Mouse (Mus musculus): ENCODE results near the gene Serpina3f.
A peak's percentile ranks its signal among the peaks of the same experiment; 100 is the strongest.
"Not testable (repeated sequence)": the region's sequence is repeated elsewhere in the genome, so short reads cannot be mapped to it uniquely, and the experiment has no call there.

Gene Serpina3f

DNA sequence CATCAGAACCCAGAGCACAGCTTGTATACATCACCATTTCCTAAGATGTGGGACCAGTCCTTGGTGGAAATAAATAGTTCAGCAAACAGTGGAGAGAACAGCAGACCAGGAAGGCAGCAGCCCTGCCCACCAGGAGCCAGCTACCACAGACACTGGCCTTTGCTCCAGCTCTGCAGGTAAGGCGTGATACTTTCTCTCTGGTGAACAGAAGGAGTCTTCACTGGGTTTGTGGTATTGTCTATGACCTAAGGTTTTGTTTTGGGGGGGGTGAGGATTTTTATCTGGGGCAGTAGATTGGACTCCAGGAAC is at the start of gene Serpina3f:
TSS of gene Serpina3f (plus strand) at position 100 of the 309 bp plus-strand sequence.
- DNase-seq (ENCODE audit: low spot score in 2 of 2) = no peak

DNA sequence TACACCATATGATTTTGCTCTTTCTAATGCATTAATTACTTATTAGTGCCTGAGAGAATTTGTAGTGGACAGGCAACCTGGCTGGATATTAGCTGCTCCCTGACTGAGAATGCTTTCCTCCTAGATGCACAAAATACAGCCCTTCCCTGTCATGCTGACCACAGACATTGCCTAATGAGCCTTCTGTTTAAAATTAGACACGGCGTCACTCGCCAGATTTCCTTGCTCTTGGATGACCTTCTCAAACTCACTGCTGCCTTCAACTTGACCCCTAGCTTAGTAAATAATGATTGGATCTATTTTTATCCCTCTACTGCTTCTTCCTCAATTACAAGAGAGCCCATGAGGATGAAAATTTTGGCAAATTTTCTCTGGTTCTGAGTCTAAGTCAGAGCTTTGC is 39.6 kb upstream of the Serpina3f start:
- DNase-seq (ENCODE audit: low spot score in 2 of 2) = peak in 1 of 2 experiments; percentile 11

DNA sequence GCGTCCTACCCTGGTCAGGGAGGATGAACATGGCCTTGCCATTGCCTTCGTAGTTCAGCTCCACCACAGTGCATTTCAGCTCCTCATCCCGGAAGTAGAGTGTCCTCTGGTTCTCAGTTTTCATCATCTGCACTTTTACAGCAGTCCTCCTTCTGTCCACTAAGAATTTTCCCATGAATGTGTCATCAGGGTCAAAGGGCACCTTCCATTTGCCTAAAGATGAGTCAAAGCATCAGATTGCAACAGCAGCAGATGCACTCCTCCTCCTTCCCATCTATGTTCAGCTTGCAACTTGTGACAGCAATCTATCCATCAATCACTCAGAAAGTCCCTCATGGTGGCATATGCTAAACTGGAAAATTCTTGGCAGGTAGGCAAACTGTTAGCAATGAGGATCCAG is 38.7 kb upstream of the Serpina3f start:
- peak in 1 of 2 experiments; percentile 12 for DNase-seq (ENCODE audit: low spot score in 2 of 2)

DNA sequence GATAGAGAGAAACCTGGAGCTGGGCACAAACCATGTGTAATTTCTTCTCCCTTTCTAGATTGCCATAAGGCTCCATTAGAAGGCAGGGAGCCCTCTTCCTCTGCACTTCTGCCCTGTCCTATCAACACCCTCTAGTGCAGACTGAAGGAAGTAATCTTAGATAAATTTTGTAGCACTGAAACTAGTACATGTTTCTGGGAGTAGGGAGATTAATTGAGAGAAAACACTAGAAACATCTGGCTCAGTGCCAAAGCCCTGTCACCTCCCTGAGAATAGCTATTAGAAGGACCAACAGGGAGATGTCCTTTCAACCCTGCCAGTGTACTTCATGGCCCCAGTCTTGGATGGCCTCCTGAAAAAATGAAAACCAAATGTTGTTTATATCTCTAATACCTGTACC is 35.8 kb upstream of the Serpina3f start:
- peak in 1 of 2 experiments; percentile 15 for DNase-seq (ENCODE audit: low spot score in 2 of 2)

DNA sequence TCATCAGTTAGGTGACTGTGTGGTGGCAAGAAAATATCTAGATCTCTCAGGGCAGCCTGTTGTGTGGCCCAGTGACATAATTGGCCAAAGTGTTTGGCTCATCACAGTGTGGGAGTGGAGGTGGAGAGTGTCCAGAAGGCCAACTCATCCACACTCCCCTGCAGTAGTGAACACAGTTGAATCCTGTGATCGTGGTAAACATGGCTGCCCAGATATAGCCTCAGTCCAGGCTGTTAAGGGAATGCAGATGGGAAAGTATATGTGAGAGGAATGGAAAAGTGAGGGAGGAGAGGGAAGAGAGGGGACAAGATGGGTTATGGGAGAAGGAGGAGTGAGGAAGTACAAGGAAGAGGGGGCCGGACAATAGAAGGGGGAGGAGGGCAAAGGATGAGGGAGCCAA is 35.4 kb upstream of the Serpina3f start:
- no peak for DNase-seq (ENCODE audit: low spot score in 2 of 2)

DNA sequence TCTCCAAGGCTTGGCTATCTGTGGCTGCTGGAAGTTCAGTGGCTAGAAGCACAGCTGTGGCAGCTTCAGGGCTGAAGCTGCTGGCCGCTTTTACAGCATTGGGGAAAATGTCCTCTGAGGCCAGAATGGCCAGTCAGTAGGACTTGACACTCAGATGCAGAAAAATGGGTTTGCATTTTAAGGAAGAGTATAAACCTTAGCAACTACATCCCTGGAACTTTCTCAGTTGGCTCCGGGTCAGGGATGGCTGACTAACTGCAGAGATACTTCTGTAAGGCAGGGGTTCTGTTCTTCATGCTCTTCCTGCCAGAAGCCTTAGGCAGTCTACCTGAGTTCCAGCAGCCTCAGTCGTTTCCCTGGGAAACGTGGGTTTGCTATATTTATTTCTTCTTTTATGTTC is 29.3 kb upstream of the Serpina3f start:
- no peak for DNase-seq (ENCODE audit: low spot score in 2 of 2)

DNA sequence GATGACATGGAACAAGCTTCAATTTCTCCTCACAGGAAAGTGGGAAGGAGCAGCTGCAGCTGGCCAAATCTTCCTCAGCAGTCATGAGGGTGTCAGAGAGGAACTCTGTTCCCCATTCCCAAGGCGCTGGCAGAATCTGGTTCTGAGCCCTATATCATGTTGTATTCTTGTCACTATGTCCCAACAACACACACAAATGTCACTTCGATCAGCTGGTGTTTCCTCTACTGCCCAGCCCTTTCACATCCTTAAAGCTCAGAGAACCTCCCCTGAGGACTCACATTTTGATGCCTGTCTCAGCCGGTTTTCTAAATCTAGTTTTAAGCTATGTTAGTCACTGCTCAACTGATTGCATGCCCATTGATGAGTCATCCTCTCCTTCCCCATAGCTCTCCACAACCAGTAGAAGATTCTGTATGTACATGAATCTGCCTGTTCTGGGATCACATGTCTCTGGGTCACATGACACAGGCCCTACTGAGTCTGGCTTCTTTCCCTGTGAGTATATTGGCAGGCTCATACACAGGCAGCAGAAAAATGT is 28.2 kb upstream of the Serpina3f start:
- peak; percentile 14 to 20 for DNase-seq (ENCODE audit: low spot score in 2 of 2)

DNA sequence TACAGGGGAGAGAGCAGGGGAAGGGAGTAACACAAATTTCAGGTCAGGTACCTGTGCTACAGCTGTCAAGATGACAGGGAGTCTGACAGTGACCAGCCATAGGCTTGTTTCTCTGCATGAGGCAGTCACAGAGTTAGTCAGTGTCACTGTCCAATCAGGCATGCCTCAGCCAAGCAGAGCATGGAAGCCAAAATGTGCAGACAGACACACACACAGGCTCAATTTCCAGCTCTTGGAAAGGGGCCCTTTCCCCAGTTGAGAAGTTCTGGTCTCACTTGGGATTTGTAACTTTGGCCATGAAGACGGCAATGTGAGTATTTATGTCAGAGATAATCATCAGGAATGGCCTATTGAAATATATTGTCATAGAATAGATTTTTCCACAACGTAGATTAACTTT is 25.1 kb upstream of the Serpina3f start:
- DNase-seq (ENCODE audit: low spot score in 2 of 2) = peak in 1 of 2 experiments; percentile 28

DNA sequence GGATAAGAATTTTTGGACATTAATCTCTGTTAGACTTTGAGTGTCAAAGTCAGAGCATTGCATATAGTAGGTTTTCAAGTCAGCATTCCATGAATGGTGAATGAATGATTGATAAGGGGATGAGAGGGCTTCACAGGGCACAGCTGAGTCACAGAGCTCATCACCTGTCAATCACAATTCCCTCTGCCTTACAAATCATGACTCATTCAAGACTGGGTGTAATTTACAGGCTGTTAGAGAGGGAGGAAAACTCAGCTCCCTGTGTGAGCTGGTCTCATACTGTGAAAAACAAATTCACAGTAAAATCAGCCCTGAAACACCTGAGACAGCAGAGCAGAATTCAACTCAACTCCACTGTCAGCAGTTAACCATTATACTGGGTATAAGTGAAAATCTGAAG is 23.5 kb upstream of the Serpina3f start:
- peak in 1 of 2 experiments; percentile 5 for DNase-seq (ENCODE audit: low spot score in 2 of 2)

DNA sequence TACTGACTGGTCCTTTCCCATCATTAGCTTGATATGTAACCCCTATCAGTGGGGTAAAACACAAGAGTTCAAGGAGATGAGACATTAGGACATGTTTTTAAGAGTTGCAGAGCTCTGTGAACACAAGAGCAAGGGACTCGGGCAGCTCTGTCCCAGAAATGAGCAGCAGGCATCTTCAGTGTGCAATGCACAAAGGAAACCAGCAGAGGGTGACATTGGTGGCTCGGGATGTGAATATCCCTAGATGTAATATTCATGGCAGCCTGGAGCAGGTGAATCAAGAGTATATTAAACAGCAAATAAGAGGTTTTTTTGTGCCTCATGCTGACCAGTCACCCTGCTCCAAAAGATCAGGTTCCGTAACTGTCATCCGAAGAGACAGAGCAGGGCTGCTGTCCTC is 5.2 kb upstream of the Serpina3f start:
- no peak for DNase-seq (ENCODE audit: low spot score in 2 of 2)

DNA sequence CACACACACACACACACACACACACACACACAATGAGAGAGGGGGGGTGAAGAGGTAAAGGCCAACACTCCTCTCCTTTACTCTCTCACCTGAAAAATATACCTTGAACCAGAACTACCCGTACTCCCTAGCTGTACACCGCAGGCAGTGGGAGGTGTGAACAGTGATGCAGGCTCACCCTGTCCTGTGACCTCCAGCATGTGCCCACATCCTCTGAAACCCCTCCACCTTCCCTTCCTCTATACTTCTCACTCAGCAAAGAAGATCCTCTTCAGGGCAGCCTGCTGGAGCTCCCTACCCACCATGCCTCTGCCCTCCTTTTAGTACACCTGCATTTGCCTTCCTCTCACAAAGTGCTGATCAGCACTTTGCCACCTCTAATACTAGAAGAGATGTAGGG is 4.5 kb upstream of the Serpina3f start:
- no peak for DNase-seq (ENCODE audit: low spot score in 2 of 2)

DNA sequence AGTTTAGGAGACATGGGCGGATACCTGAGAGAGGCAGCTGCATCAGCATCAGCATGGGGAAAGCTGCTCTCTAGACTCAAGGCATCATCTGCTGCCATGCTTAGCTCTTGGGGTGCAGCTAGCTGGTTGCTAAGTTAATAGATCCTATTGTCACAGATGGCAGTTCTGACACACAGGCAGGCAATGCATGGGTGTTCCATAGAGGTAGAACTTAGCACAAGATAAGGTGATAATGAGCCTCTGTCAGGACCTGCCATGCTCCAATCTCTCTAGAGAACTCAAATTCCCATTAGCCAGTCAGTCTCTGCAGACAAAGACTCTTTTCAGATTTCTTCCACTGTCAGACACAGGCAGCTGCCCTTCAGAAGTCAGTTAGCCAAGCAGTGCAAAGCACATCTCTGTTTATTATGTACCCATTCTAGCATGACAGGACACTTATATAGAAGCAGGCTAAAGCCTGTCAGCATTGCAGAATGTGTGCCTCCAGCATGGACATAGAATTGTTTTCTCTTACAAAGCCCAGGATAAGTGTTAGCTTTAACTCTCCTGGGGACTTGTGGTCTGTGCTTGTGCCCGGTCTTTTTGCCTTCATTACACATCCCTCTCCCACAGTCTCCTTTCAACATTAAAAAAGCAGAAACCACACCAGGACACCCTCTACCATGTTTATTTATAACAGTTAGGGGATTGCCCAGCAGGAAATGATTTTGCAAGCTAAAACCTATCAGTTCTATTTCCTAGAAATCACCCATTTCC is 477 bp upstream of the Serpina3f start:
- DNase-seq (ENCODE audit: low spot score in 2 of 2) = no peak

DNA sequence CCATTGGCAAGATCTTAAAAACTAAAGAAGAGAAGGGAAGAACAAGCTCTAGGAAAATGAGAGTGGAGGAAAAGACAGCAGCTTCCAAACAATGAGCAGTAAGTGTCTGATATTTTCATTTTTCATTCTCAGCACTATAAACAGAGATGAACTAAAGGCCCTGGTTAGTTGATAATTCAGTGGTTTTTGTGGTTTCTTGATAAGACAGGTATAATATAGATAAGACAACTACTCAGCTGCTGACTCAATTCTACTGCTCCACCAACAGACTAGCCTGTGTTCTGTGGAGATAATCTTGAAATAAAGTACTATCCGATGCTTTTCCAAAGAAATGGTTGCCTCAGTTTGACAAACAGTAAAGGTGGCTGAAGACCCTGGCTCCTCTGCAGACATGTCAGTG is 905 bp downstream of the Serpina3f start:
- DNase-seq (ENCODE audit: low spot score in 2 of 2) = no peak

DNA sequence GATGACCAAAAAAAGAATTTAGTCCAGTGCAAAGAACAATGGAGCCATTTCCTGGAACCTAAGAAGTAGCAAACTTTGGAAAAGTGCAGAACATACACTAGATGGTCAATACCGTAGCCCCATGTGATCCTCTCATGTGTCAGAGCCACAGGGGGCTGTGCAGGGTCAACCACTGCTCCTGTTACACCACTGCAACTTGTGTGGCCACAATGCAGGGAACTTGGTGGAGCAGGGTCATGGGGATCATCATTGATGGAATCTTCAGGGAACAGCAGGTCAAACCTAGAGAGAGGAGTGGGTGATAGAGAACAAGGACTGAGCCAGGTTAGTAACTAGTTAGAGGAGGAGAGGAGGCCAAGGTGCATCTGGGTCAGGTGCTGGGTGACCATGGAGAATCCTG is 7.3 kb downstream of the Serpina3f start:
- DNase-seq (ENCODE audit: low spot score in 2 of 2) = no peak

DNA sequence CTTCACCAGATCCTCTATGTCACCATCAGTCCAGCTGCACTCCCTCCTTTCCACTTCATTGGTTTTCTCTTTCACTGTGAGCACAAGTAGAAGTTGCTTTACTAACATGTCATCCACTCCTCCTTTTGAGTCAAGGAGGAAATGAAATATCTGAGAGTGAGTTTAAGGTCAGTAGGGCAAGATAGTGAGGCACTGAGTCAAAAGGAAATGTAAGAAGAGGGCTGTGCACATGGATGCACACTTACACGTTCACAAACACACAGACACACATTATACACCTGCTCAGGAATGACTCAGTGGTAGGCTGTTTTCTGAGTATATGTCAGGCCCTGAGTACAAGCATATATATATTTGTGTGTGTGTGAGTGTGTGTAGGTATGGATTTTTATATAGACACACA is 9.3 kb downstream of the Serpina3f start:
- peak in 1 of 2 experiments; percentile 7 for DNase-seq (ENCODE audit: low spot score in 2 of 2)

DNA sequence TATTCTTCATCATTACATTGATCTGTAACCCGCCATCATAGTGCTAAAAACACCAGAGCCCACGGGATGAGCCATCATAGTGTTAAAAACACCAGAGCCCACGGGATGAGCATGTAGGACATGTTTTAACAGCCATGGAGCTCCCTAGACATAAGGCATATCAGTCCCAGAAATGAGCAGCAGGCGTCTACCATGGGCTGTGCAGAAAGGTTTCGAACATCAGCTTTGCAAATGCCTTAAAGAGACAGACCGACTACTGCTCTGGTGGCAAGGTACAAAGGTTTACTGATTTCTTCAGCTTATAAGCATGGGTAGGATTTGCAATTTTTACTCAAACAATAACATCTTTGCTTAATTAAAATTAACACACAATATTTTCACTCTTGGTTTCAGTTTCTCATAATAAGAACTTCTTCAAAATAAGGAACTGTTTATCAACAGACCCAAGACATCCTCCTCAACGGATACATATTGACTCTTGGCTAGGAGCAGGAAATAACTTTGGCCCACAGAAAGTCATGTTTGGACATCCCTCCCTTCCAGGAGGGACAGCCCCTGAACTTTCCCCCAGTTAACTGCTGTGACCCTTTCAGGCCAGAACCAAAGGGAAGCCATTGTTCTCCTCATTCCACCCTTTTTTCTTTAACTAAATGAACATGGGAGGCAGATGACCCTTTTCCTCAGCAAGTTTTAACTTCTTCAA is 10.4 kb downstream of the Serpina3f start:
- peak in 1 of 2 experiments; percentile 2 for DNase-seq (ENCODE audit: low spot score in 2 of 2)

DNA sequence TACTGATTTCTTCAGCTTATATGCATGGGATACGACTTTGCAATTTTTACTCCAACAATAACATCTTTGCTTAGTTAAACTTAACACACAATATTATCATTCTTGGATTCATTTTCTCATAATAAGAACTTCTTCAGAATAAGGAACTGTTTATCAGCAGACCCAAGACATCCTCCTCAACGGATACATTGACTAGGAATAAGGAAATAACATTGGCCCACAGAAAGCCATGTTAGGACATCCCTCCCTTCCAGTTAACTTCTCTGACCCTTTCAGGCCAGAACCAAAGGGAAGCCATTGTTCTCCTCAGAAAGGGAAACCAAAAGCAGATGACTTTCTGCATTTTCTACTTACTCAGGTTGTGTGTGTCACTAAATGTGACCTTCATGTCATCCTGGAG is 16.4 kb downstream of the Serpina3f start:
- DNase-seq (ENCODE audit: low spot score in 2 of 2) = no peak

DNA sequence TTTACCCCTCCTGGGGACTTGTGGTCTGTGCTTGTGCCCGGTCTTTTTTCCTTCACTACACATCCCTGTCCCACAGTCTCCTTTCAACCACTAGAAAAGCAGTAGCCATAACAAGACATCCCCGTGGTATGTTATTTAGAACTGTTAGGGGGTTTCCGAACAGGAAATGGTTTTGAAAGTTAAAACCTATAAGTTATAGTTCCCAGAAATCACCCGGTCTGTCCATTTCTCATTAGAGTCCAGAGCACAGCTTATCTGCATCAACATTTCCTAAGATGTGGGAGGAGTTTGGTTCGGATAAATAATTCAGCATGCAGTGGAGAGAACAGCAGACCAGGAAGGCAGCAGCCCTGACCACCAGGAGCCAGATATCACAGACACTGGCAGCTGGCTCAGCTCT is 21.6 kb downstream of the Serpina3f start, which contains the start of gene Serpina3g:
TSS of gene Serpina3g (plus strand) at position 331 of the 400 bp plus-strand sequence.
- DNase-seq (ENCODE audit: low spot score in 2 of 2) = no peak

DNA sequence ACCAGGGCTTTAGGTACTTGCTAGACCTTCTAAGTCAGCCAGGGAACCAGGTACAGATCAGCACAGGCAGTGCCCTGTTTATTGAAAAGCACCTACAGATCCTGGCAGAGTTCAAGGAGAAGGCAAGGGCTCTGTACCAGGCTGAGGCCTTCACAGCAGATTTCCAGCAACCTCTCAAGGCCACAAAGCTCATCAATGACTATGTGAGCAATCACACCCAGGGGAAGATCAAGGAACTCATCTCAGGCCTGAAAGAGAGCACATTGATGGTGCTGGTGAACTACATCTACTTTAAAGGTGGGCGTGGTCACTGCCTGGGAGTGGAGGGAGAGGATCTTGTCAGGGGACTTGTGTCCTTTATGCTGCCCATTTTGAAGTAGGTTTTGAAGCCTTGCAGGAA is 23.7 kb downstream of the Serpina3f start:
- not testable (repeated sequence) for DNase-seq (ENCODE audit: low spot score in 2 of 2)

DNA sequence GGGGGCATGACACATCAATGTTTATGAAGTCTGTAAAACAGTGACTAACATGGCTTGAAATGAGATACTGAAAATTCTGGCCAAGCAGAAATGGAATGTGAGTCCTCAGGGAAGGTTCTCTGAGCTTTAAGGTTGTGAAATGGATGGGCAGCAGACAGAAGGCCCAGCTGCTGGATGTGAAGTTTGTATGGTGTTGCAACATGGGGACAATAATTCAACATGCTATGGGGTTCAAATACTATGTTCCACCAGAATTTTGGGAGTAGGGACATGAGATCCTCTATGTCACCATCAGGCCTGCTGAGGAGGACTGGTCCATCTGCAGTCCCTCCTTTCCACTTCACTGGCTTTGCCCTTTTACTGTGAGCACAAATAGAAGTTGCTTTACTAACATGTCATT is 29.0 kb downstream of the Serpina3f start:
- DNase-seq (ENCODE audit: low spot score in 2 of 2) = no peak

DNA sequence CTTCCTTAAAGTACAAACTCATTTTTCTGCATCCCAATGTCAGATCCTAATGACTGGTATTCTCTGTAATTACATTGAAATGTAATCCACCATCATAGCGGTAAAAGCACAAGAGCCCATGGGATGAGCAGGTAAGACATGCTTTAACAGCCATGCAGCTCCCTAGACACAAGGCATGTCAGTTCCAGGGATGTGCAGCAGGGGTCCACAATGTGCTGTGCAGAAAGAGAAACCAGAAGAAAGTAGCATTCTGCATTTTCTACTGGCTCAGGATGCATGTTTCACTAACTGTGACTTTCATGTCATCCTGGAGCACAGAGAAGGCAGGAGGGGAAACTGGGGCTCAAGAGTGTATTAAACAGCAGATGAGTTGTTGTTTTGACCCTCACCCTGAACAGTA is 30.7 kb downstream of the Serpina3f start:
- no peak for DNase-seq (ENCODE audit: low spot score in 2 of 2)

DNA sequence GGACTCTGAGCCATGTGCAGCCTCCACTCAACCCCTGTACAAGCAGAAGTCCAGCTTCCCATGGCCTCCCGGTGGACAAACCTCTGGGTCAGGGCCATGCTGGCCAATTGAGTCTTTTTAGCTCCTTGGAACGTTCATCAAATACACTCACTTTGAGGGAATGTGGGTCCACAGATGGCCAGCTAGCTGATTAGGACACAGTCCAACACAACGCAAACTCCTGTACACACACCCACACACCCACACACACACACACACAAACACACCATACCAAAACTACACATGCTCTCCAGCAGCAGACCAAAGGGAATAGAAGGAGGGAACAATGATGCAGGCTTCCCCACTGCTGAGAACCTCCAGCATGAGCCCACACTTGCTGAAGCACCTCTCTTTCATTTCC is 31.3 kb downstream of the Serpina3f start:
- no peak for DNase-seq (ENCODE audit: low spot score in 2 of 2)

DNA sequence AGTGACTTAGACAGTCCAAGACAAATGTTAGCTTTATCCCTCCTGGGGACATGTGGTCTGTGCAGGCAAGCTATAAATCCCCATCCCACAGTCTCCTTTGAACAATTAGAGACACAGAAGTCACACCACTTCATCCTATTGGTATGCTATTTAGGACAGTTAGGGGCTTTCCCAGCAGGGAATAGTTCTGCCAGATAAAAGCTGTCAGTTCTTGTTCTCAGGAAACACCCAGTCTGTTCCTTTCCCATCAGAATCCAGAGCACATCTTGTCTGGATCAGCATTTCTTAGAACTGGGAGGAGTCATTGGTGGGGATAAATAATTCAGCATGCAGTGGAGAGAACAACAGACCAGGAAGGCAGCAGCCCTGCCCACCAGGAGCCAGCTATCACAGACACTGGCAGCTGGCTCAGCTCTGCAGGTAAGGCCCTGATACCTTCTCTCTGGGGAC is 33.2 kb downstream of the Serpina3f start:
- DNase-seq (ENCODE audit: low spot score in 2 of 2) = no peak

All from urinary bladder, postnatal 4 days (tissue).